Mouse (Mus musculus) E14TG2a.4 (cell line): ENCODE data around the gene Gadl1.

Experiments used
- CTCF ChIP-seq: conservative IDR thresholded peaks from 2 replicates; pipeline ENCODE4 v1.5.1; 2014; ENCODE audit warnings: low read length
- POU5F1 ChIP-seq: IDR thresholded peaks from 2 replicates; pipeline ENCODE4 v1.6.1; 2014; ENCODE audit warnings: low read length, borderline replicate concordance

- TF ChIP-seq CTCF (no peak), POU5F1 (no peak)
These were observed 27.1 kb downstream of the Gadl1 start for GRCm38 (mm10) chr9:115936350-115936749.
